Mouse (Mus musculus): ENCODE results near the gene Alkbh2.
A peak's percentile ranks its signal among the peaks of the same experiment; 100 is the strongest.

DNA sequence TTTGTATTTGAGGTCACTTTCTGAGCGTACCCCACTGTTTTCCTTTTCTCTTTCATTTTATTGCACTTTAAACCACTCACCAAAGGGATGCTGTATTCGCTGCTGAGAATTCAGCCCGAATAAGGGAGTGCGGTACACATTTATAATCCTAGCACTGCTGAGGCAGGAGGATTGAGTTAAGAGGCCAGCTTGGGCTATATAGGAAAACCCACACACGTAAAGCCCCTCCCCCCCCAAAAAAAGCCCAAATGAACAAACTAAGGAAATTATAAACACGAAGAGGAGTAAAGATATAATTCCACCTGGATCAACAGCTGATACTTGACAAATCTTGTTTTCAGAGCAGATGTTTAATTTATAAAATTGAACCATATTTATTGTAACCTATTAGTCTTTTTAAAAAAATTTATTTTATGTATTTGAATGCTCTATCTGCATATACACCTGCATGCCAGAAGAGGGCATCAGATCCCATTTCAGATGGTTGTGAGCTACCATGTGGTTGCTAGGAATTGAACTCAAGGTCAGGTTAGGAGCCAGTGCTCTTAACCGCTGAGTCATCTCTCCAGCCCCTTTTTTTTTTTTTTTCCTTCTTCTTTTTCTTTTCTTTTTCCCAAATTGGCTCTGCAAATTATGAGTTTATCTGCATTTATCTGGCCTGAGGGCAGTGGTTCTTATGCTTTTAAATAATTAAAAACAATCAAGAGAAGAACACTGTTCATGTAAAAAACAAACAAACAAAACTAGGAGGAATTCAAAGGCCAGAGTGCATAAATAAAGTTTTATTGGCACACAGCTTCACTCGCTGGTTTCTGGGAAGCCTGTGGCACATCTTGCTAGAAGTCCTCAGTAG lies 48.8 kb upstream of the Alkbh2 start:
- TF ChIP-seq CTCF (IDR thresholded peaks at IDR 0.05; ENCODE audit: low read depth) = peak; percentile 34; the same call in 1 of the 2 replicates
- TF ChIP-seq EP300 (IDR thresholded peaks at IDR 0.05; ENCODE audit: low read depth) = no peak
